ENCODE assay signal across 8 mouse cellular contexts in the genomic region with DNA sequence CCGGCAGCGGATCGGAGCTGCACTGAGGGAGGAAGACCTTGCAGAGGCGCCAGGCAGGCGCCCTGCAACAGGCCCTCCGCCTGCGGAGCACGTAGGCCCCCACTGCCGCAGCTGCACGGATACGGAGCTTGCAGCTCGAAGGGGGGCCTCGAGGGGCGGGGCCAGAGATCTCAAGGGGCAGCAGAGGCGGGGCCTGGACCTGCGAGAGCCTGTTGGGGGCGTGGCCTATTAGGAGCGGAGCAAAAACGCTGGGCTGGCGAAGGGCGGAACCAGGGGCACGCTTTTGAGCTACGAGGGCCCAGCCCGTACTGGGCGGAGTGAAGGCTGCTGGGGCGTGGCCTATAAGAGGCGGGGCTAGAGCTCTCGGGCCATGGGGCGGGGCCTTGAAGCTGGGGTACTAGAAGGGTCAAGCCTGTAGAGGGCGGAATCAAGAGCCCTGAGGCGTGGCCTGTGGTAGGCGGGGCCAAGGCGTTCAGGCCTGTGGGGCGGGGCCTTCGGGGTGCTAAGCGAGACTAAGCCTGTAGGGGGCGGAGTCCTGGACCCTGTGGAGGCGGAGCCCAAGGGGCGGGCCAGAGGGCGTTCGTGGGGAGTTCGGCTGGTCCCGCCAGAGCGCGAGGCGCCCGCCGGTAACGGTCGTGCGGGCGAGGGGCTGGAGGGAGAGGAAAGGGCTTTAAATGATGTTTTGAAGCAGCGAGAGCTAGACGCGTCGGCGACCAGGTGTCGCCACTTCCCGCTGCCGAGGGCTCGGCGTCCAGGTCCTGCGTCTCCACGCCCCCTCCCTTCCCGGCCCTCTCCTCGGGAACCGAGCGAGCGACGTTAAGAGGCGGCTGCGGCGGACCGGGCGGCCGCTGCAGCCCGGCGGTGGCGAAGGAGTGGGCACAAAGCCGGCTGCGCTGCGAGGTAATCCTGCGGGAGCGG. TPM values are rescaled to one million over a fixed set of nuclear protein-coding genes. Genes with fewer than 3 reads are reported as not detected.
DNase-seq lines count a peak whose midpoint lies in the region; ATAC-seq and TF ChIP-seq lines count a peak whose summit lies in the region.

No protein-coding gene starts in this region.

- H3K36me3 ChIP-seq in embryonic facial prominence, embryonic 13.5 days, result no peaks in the 10 kb centered on the region
- H3K36me3 ChIP-seq in kidney, adult 2 months (ENCODE audit: control insufficient read depth, insufficient read depth, low read length), result no peaks in the 10 kb centered on the region
- H3K36me3 ChIP-seq in limb, embryonic 12.5 days, result no peaks in the 10 kb centered on the region
- H3K36me3 ChIP-seq in midbrain, embryonic 15.5 days (replicated peaks), result no peaks in the 10 kb centered on the region
- no peaks in the 10 kb centered on the region for H3K36me3 ChIP-seq in spleen, adult 2 months (ENCODE audit: control insufficient read depth, insufficient read depth, low read length)

- WGBS in embryonic facial prominence, embryonic 13.5 days, result under 1% methylated on average over 82 of the region's 84 CpGs
- under 1% methylated on average over 84 of the region's 84 CpGs for WGBS in kidney, adult 2 months
- under 1% methylated on average over 78 of the region's 84 CpGs for WGBS in limb, embryonic 12.5 days
- WGBS in midbrain, embryonic 15.5 days, result under 1% methylated on average over 79 of the region's 84 CpGs
- WGBS in spleen, adult 2 months, result under 1% methylated on average over 81 of the region's 84 CpGs

- H3K4me3 ChIP-seq in embryonic facial prominence, embryonic 13.5 days, result peak overlapping the region; percentile 91
- H3K4me3 ChIP-seq in kidney, adult 2 months (ENCODE audit: insufficient read depth, low read depth, low read length), result peak overlapping the region; percentile 86
- H3K4me3 ChIP-seq in limb, embryonic 12.5 days (replicated peaks), result peak overlapping the region; percentile 87
- peak overlapping the region; percentile 79 for H3K4me3 ChIP-seq in midbrain, embryonic 15.5 days
- H3K4me3 ChIP-seq in spleen, adult 2 months (ENCODE audit: extremely low read depth, insufficient read depth, insufficient read length), result peak overlapping the region; percentile 98

- peak; percentile 60 for TF ChIP-seq CTCF in kidney, adult 2 months (conservative IDR thresholded peaks at IDR 0.05; ENCODE audit: insufficient read depth, insufficient read length, low read depth, low read length)
- TF ChIP-seq CTCF in spleen, adult 2 months (IDR thresholded peaks at IDR 0.05; ENCODE audit: extremely low read depth, insufficient read depth, insufficient read length, insufficient replicate concordance), result peak; percentile 46; the same call in 1 of the 2 replicates

- no peaks in the 10 kb centered on the region for H3K9me3 ChIP-seq in embryonic facial prominence, embryonic 13.5 days
- H3K9me3 ChIP-seq in limb, embryonic 12.5 days, result no peaks in the 10 kb centered on the region
- no peaks in the 10 kb centered on the region for H3K9me3 ChIP-seq in midbrain, embryonic 15.5 days

- no peaks in the 10 kb centered on the region for H3K27me3 ChIP-seq in embryonic facial prominence, embryonic 13.5 days
- H3K27me3 ChIP-seq in kidney, adult 2 months (replicated peaks; ENCODE audit: control insufficient read depth, insufficient read depth, low read length), result no peaks in the 10 kb centered on the region
- no peaks in the 10 kb centered on the region for H3K27me3 ChIP-seq in limb, embryonic 12.5 days
- H3K27me3 ChIP-seq in midbrain, embryonic 15.5 days (replicated peaks), result peaks cover 5% of the 10 kb centered on the region; the same call in 1 of the 2 replicates
- H3K27me3 ChIP-seq in spleen, adult 2 months (ENCODE audit: control insufficient read depth, insufficient read depth, low read length), result no peaks in the 10 kb centered on the region

- peak; percentile 100 for DNase-seq in 3134 (ENCODE audit: extremely low read depth, insufficient read length, low spot score)
- DNase-seq in adrenal gland, postnatal 36 days, result peak; percentile 100
- peak; percentile 100 for DNase-seq in heart, adult 18-20 months
- DNase-seq in kidney, adult 2 months, result peak; percentile 100
- DNase-seq in spleen, adult 2 months (ENCODE audit: low read depth in 1 of 2, low spot score in 2 of 2), result peak; percentile 98 to 100

- peak overlapping the region; percentile 91 for H3K9ac ChIP-seq in embryonic facial prominence, embryonic 13.5 days
- peak overlapping the region; percentile 90 for H3K9ac ChIP-seq in limb, embryonic 12.5 days (replicated peaks)
- H3K9ac ChIP-seq in midbrain, embryonic 15.5 days, result peak overlapping the region; percentile 68

- peaks cover 43% of the 10 kb centered on the region for H3K4me1 ChIP-seq in embryonic facial prominence, embryonic 13.5 days
- H3K4me1 ChIP-seq in kidney, adult 2 months (ENCODE audit: control insufficient read depth, insufficient read depth, low read length), result peaks cover 3% of the 10 kb centered on the region
- H3K4me1 ChIP-seq in limb, embryonic 12.5 days (replicated peaks), result peaks cover 43% of the 10 kb centered on the region
- H3K4me1 ChIP-seq in midbrain, embryonic 15.5 days, result peaks cover 30% of the 10 kb centered on the region
- no peaks in the 10 kb centered on the region; the same call in 1 of the 2 replicates for H3K4me1 ChIP-seq in spleen, adult 2 months (ENCODE audit: control insufficient read depth, insufficient read depth, insufficient read length)

- peak; percentile 98 for ATAC-seq in embryonic facial prominence, embryonic 13.5 days (ENCODE audit: insufficient number of reproducible peaks, insufficient read depth, low FRiP score, low TSS enrichment, low read depth)
- peak; percentile 97 for ATAC-seq in limb, embryonic 12.5 days (ENCODE audit: insufficient number of reproducible peaks, insufficient read depth, low FRiP score, low TSS enrichment, low read depth)
- peak; percentile 93 for ATAC-seq in midbrain, embryonic 15.5 days (replicated peaks)

- peak overlapping the region; percentile 94 for H3K27ac ChIP-seq in embryonic facial prominence, embryonic 13.5 days
- H3K27ac ChIP-seq in kidney, adult 2 months (ENCODE audit: insufficient read depth, low read depth, low read length), result peak overlapping the region; percentile 75
- peak overlapping the region; percentile 93 for H3K27ac ChIP-seq in limb, embryonic 12.5 days
- peak overlapping the region; percentile 83 for H3K27ac ChIP-seq in midbrain, embryonic 15.5 days
- H3K27ac ChIP-seq in spleen, adult 2 months (ENCODE audit: insufficient read depth, low read length), result peak overlapping the region; percentile 93

- H3K4me2 ChIP-seq in embryonic facial prominence, embryonic 13.5 days, result peak overlapping the region; percentile 80
- peak overlapping the region; percentile 78 for H3K4me2 ChIP-seq in limb, embryonic 12.5 days
- peak overlapping the region; percentile 97 for H3K4me2 ChIP-seq in midbrain, embryonic 15.5 days

- TF ChIP-seq POLR2A in kidney, adult 2 months (IDR thresholded peaks at IDR 0.05; ENCODE audit: low read depth, low read length), result peak; percentile 93
- peak; percentile 98 for TF ChIP-seq POLR2A in spleen, adult 2 months (IDR thresholded peaks at IDR 0.05; ENCODE audit: low read depth, low read length)

RNA-seq across cellular contexts. Expression of a gene that starts 2.2 kb away (rescaled TPM):
- 10 to 100 TPM; 36.6 to 52.5 TPM for total RNA-seq in adrenal gland, postnatal 36 days (2021)
- 73.8 and 78.4 TPM in 2 replicates for polyA plus RNA-seq in embryonic facial prominence, embryonic 13.5 days (2015; fragmentation: Nextera tagmentation; extraction: Ambion mirVana)
- total RNA-seq in heart, adult 18-20 months (2021), result 10 to 100 TPM; 44.3 to 52.5 TPM
- 52.9 and 61.6 TPM in 2 replicates for polyA plus RNA-seq in kidney, adult 2 months (2012; rRNA removed)
- polyA plus RNA-seq in limb, embryonic 12.5 days (2016; fragmentation: Nextera tagmentation; extraction: Ambion mirVana), result 80.5 and 83.8 TPM in 2 replicates
- polyA plus RNA-seq in midbrain, embryonic 15.5 days (2015; fragmentation: Nextera tagmentation; extraction: Ambion mirVana), result 30.2 and 33.6 TPM in 2 replicates
- polyA plus RNA-seq in spleen, adult 2 months (2012; rRNA removed), result 40.6 and 45.1 TPM in 2 replicates

Comparison
In these comparisons a context has a peak if more than half of its experiments do, and no peak if none do; other contexts are left out.
1. Peak in every context shown above with its lines: DNase-seq, ATAC-seq, H3K4me3 ChIP-seq and H3K27ac ChIP-seq.